Mouse (Mus musculus): Measurements from ENCODE around the gene Acox3.

Acox3 gene

GRCm38 (mm10) chr5:35653743-35654395 lies 71.0 kb downstream of the Acox3 start:
- no peak for DNase-seq

GRCm38 (mm10) chr5:35655753-35656485 lies 73.1 kb downstream of the Acox3 start:
- DNase-seq, result no peak

GRCm38 (mm10) chr5:35659503-35659902 lies 76.7 kb downstream of the Acox3 start:
- no peak for DNase-seq

GRCm38 (mm10) chr5:35661210-35661609 lies 78.4 kb downstream of the Acox3 start:
- DNase-seq, result no peak

GRCm38 (mm10) chr5:35662021-35662545 lies 79.2 kb downstream of the Acox3 start:
- peak; percentile 50 to 55 for DNase-seq

All from cerebellum, postnatal 10 days (tissue).